Mouse (Mus musculus): ENCODE data around the gene Kti12. TPM values are rescaled to one million over a fixed set of nuclear protein-coding genes. Genes with fewer than 3 reads are reported as not detected.
A peak's percentile ranks its signal among the peaks of the same experiment; 100 is the strongest.

The Kti12 gene
- total RNA-seq (2015; ENCODE audit: low replicate concordance) (8.4 and 17.7 TPM in 2 replicates), total RNA-seq (2017; ENCODE audit: low replicate concordance) (2.6 and 4.4 TPM in 2 replicates)

DNA sequence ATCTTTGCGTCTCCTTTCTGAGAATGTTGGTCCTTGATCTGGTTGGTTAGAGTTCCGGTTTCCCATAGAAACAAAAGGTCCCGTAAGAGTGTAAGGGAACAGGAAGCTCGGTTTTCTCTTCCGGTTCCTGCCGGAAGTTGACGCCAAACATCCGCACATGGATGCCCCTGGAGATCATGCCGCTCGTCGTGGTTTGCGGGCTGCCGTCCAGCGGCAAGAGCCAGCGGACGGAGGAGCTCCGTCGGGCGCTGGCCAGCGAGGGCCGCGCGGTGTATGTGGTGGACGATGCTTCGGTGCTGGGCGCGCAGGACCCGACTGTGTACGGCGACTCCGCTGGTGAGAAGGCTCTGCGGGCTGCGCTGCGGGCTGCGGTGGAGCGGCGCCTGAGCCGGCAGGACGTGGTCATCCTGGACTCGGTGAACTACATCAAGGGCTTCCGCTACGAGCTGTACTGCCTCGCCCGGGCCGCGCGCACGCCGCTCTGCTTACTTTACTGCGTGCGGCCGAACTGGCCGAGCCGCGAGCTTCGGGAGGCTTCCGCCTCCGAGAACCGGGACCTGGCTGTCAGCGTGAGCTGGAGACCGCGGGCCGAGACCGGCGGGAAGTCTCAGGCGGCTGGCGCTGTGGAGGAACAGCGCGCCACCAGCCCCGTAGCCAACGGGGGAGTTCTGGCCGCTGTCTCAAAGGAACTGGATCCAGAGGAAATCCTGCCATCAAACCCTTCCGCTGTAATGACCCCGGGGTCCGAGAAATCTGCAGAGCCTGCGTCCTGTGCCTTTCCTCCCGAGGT is at the start of gene Kti12:
TSS of gene Kti12 (plus strand) at position 71 of the 790 bp plus-strand sequence.
- peak; percentile 90 for ATAC-seq (replicated peaks; ENCODE audit: low FRiP score, poor library complexity, severe bottlenecking)

DNA sequence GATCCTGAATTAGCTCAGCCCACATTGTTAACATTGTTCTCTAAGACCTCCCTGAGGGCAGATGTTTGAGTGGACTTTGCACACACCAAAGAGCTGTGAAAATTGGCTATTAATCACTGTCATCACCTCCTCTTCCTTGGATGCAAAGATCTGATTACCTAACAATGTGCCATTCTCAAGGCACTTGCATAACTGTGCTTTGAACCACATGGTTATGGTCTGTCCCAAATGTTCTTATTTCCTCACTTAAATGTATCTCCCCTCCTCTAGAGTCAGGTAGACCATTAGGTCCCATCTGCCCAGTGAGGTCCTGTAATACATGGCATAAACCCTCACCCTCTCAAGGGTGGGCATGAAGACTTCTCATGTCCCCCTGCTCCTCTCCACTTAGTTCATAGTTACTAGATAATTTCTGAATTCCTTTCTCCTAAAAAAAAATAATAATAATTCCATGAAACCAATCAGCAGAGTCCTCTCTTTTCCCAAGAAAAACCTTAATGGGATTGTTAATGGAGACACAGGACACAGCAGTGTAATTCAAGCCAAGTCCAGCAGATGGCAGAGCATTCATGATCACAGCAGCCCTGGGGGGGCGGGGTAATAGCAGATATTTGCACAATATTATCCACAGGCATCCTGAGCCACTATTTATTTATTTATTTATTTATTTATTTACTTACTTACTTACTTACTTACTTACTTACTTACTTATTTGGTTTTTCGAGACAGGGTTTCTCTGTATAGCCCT is 49.3 kb upstream of the Kti12 start:
- 0 out of 2 replicates have a peak, but pooled peaks have one; percentile 74 for ATAC-seq (replicated peaks; ENCODE audit: low FRiP score, poor library complexity, severe bottlenecking)

DNA sequence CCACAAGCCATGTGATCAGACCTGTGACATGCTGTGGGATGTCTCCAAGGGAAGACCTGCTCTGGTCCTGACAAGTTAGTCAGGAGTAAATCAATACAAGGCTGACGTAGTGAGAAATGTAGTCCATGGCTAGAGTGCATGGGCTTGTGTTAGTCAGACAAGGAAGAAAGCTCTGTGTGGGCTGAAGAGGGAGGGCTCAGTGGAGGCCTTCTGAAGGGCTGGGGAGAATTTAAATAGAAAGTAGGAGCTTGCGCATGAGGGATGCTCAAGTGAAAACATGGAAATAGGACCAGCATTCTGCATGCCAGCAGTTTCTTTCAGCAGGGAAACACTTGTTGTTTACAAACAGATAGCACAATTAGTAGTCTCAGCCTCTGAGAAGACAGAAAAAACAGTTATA is 44.0 kb upstream of the Kti12 start:
- ATAC-seq (replicated peaks; ENCODE audit: low FRiP score, poor library complexity, severe bottlenecking): no peak

DNA sequence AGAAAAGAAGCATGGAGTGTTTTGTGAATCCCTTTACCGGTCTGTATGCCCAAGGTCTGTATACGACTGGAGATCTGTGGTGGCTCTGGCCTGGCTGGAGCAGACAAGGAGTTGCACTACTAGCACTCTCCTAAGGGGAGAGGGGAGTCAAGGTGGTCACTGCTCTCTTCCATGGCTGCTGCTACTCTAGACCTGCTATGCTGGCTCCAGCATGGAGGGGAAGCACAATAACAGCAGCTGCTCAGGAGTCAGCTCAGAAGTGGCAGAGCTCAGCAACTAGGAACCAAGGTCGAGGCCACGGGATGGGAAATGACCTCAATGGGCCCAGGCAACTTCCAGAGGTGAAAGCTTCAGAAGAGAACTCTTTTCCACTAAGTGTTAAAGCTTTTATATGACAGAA is 36.4 kb upstream of the Kti12 start:
- ATAC-seq (replicated peaks; ENCODE audit: low FRiP score, poor library complexity, severe bottlenecking): no peak

DNA sequence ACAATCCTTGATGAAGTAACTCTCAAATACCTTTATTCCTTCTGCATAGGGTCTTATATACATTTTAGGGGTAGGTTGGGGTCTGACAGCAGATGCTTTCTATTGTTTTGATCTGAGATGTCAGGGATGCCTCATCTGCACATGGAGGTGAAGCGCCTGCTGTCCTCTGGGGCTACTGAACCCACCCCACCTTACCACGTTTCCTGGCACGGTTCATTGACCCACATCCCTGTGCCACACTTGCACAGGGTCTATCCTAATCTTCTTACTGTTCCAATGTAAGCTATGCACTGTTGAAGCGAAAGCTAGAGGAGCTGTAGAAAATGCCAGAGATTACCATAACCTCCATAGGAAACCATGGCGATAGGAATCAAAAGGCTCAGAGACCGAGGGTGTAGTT is 36.0 kb upstream of the Kti12 start:
- ATAC-seq (replicated peaks; ENCODE audit: low FRiP score, poor library complexity, severe bottlenecking): no peak

DNA sequence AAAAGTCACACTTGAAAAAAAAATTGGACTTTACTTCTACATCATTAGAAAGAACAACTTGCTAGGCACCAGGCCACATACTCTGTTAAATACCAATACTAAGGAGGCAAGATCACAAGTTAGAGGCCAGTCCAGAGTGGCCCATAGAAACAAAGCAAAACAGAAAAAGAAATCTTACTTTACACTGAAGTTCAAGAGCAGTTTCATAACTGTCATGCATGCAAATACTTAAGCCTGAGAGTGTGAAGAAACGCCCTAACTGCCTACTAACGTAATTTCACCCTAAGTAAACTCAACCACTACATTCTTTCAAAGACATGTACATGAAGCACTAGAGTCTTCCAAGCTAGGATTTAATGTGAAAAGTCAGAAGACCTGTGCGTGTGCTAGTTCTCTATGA is 21.9 kb upstream of the Kti12 start:
- ATAC-seq (replicated peaks; ENCODE audit: low FRiP score, poor library complexity, severe bottlenecking): no peak

DNA sequence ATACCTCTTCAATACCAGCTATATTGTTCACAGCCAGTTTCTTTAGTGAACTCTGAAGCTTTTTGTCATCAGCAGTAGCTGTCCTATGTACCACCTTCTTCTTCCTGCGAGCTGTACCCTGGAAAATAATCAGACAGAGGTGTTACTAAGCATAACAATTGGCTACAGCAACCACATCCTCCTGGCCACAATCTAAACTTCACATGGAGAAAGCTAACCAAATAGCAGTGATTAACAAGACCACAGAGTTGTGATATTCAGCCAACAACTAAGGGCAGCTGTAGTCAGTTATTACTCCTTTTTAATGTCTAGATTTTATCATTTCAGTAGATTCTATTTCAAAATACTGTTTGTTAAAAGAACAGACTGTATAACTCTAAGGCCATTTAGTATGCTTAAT is 21.5 kb upstream of the Kti12 start:
- ATAC-seq (replicated peaks; ENCODE audit: low FRiP score, poor library complexity, severe bottlenecking): no peak

- no peak for ATAC-seq (replicated peaks; ENCODE audit: low FRiP score, poor library complexity, severe bottlenecking)
Observed at GRCm38 (mm10) chr4:108826643-108827042, 20.9 kb upstream of the Kti12 start.

- no peak for ATAC-seq (replicated peaks; ENCODE audit: low FRiP score, poor library complexity, severe bottlenecking)
Observed at GRCm38 (mm10) chr4:108830698-108831097, 16.9 kb upstream of the Kti12 start.

DNA sequence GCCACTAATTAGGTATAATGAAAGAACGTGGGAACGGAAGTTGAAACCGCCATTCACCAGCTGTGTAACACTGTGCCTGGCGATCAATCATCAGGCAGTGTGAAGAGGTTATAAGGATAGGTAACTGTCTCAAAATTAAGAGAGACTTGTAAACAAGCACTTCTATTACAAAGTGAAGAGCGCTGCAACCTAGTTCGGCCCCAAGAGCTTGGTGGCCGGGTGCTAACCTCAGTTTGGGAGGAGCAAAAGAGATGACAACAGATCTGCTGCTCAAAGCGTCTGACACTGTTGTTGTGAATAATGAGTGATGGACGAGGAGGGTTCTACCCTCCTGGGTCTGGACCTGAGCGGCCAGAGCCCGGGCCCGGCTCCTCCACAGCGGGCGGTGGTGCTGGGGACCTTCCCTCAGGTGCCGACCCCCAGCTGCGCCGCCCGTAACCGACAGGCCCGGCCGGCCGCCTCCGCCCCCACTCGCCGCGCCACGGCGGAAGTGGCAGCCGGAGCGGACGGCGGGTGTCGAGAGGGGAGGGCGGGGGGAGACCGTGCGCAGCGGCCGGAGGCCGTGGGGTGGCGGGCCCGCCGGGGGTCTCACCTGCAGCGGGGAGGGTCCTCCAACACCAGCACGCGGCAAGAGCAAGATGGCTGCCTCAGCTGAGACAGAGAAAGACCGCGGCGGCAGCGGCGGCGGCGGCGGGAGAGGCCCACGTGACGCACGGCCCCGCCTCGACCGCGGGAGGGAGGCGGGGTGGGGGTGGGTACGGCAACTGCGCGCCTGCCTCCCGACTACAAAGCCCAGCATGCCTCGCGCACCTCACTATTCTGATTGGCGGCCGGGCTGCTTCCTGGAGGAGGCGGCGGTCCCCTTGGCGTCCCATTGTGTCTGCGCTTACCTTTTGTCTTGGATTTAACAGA is 14.4 kb upstream of the Kti12 start, which contains the start of gene Btf3l4:
TSS of gene Btf3l4 (minus strand) at position 699 of the 912 bp plus-strand sequence.
- peak; percentile 96 for ATAC-seq (replicated peaks; ENCODE audit: low FRiP score, poor library complexity, severe bottlenecking)

DNA sequence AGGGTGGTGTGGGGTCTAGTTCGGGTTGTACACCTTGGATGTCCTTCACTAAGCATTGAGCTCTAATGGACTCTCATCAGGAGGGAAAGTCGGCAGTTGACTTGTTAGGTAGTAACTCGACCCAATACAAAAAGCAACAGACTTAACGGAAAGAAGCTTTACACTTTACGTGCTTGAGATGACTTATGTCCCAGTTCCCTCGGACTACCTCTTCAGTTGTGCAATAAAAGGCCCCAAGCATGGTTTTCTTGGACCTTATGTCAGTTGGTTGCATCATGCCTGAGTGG is 13.8 kb upstream of the Kti12 start:
- peak; percentile 50 for ATAC-seq (replicated peaks; ENCODE audit: low FRiP score, poor library complexity, severe bottlenecking)

- ATAC-seq (replicated peaks; ENCODE audit: low FRiP score, poor library complexity, severe bottlenecking): peak; percentile 15
Observed at GRCm38 (mm10) chr4:108834115-108834970, 13.2 kb upstream of the Kti12 start, which contains the start of gene Txndc12. Gene Txndc12, plus strand, starts transcription at chr4:108834601.

- ATAC-seq (replicated peaks; ENCODE audit: low FRiP score, poor library complexity, severe bottlenecking): no peak
Observed at GRCm38 (mm10) chr4:108834971-108835311, 12.6 kb upstream of the Kti12 start.

GRCm38 (mm10) chr4:108835496-108835895 is 12.1 kb upstream of the Kti12 start:
- no peak for ATAC-seq (replicated peaks; ENCODE audit: low FRiP score, poor library complexity, severe bottlenecking)

- no peak for ATAC-seq (replicated peaks; ENCODE audit: low FRiP score, poor library complexity, severe bottlenecking)
Observed at GRCm38 (mm10) chr4:108838031-108838430, 9.6 kb upstream of the Kti12 start.

- no peak for ATAC-seq (replicated peaks; ENCODE audit: low FRiP score, poor library complexity, severe bottlenecking)
Observed at GRCm38 (mm10) chr4:108841920-108842578, 5.5 kb upstream of the Kti12 start.

GRCm38 (mm10) chr4:108843336-108843735 is 4.2 kb upstream of the Kti12 start:
- ATAC-seq (replicated peaks; ENCODE audit: low FRiP score, poor library complexity, severe bottlenecking): no peak

DNA sequence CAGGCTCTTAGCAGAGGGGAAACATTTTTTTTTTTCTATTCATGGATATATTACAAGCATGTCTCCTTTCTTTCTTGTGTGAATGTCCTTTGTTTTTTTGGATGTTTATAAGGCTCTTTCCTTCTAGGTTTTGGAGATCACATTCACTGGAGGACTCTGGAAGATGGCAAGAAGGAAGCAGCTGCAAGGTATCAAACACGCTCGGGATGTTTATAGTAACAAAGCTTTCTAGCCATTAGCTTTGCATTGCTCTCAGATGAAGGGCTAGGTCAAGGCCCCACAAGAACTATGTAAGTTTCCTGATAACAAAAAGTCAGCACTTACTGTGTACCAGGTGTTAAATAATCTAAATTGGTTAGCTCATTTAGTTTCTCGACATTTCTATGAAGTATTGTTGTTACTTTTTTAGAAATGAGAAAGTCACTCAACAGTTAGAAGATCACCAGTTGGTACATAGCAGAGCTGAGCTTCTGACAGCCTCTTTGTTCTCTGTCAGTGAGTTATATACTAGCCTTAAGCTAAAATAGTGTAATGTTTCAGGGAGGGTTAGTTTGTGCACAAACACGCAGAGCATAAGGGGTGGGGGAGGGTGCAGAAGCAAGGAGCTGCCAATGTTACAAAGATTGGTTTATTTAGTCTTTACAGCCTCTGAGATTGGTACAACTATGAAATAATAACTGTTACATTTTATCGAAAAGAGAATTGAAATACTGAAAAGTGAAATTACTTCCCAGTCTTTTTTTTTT is 1.6 kb upstream of the Kti12 start:
- ATAC-seq (replicated peaks; ENCODE audit: low FRiP score, poor library complexity, severe bottlenecking): no peak
